Mouse (Mus musculus) brain, embryonic 14.5 days (tissue): ENCODE results near the gene Rab11a. TPM values are rescaled to one million over a fixed set of nuclear protein-coding genes. Genes with fewer than 3 reads are reported as not detected.

Experiments
- DNase-seq: peaks from one replicate; pipeline ENCODE4 v3.0.0-alpha.2; 2011; ENCODE audit warnings: low read depth
- CTCF ChIP-seq: fragments of 200-500 bp; IDR thresholded peaks from 2 replicates; pipeline ENCODE4 v1.5.1; 2012; ENCODE audit warnings: inconsistent platforms, mild to moderate bottlenecking, moderate library complexity, borderline replicate concordance; ENCODE audit not compliant: insufficient read depth, insufficient read length; ENCODE audit errors: extremely low read depth
- POLR2A ChIP-seq: fragments of 200-500 bp; IDR thresholded peaks from 2 replicates; pipeline ENCODE4 v1.6.1; 2012; ENCODE audit warnings: mild to moderate bottlenecking, inconsistent platforms, borderline replicate concordance; ENCODE audit not compliant: poor library complexity, insufficient read depth, insufficient read length, severe bottlenecking; ENCODE audit errors: extremely low read depth
- polyA plus RNA-seq: library from polyadenylated mRNA; depleted of rRNA; stranded (reverse); fragments of >200 nt; gene quantifications from 2 replicates; pipeline ENCODE4 v1.2.3, GENCODE M21; 2012

Rab11a gene
- polyA plus RNA-seq, 1 experiment: 306 TPM

DNA sequence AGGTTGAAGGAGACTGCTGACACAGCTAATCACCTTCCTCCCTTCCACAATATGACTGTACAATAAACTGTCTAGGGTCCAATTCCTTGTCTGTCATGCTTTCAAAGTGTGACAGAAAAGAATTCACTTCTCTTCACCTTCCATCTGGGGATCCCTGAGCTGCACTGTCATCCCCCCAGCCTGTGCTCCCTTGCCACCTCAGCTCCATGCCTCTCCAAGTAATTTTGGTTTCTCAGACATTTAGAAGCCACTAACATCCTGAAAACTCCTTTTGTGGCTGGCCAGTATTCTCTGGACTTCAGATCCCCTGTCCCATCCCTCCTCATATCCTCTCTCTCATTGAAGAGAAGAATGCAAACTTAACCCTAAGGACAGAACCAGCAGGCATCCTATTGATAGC lies 35.2 kb downstream of the Rab11a start:
- no peak for DNase-seq
- no peak for TF ChIP-seq CTCF

DNA sequence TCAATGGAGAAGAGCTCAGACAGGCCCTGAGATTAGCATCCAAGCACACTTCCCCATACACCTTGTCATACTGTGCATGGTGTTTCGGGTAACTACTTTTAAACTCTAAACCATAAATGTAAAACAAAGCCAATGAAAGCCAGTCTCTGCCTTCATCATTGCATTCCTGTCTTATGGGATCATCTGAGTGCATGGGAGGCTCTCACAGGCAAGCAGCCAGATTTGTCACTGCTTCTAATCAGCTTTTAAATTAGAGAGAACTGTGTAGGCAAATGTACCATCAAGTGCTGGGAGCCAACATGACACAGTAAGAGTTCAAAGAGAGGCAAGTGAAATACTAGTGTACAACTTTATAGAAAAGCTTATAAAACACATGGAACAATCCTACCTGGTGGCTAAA lies 35.9 kb downstream of the Rab11a start:
- TF ChIP-seq POLR2A: no peak
- TF ChIP-seq CTCF: no peak
- peak; percentile 27 for DNase-seq

DNA sequence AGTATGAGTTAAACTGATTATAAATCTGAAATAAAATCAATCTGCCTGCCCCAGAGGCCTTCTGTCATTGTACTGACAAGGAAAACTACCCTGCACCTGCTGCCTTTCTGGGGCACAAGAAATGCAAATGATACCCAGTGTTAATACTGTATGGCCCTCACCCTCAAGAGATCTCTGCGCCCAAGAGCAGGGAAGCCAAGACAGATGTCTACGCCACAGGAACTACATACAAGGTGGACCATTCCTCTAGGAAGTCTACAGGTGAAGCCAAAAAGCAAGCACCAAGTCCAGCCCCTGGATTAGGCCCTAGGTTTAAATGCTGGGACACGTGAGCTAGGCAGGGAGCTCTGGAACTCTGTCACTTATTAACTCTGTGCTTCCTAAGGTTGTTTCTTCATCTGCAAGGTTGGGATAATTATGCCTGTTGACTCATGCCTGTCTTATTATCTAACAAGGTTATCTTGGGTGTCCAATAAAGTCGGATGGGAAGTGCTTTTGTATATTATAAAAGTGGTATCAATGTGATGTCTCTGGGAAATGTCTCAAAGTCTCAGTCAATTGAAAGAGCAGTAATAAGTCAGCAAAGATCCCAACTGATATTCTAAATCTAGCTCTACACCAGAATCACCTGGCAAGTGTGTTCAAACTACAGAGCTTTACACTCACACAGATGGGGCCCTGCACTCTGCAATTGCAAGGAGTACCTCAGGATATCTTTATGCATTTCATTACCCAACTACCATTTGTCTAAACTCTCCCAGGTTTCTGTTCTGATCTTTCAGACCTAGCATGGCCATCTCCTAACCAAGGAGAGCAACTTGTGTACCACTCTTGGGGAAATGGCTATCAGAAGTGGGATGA lies 36.9 kb downstream of the Rab11a start:
- no peak for TF ChIP-seq CTCF
- TF ChIP-seq POLR2A: no peak
- DNase-seq: no peak

DNA sequence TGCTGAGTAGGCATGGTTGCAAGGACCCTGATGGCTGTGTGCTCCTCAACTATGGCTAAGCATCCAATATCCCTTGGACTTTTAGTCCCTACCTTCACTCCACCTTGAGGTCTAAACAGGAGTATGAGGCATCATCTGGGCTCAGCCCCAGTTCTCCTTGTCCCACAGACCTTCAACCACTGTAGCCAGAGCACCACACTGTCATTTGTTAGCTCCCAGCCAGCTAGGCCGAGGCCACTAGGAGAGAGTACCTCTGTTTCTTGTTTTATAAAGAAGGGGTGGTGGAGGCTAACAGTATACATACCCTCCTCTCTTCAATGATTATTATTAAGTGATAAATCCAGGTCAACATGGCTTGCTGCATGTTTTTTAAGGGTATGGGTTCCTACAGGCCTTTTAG lies 39.0 kb downstream of the Rab11a start:
- DNase-seq: no peak
- no peak for TF ChIP-seq CTCF
- no peak for TF ChIP-seq POLR2A

DNA sequence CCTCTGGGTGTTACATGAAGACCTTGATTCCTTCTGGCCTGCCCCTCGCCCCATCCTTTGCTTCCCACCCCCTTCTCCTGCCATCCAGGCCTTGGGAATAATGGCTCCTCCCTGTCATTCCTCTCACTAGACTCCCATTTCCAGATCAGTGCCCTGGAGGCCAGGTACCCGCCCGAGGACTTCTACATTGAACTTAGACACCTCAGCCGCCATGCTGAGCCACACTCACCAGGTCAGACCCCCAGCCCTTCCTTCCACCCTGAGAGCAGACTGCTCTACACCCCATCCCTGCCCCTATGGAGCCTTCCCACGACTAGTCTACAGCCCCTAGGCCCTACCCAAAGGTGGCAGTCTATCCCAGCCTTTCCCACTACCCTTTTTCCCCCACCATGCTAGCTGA lies 39.9 kb downstream of the Rab11a start:
- DNase-seq: no peak
- TF ChIP-seq CTCF: no peak
- no peak for TF ChIP-seq POLR2A

DNA sequence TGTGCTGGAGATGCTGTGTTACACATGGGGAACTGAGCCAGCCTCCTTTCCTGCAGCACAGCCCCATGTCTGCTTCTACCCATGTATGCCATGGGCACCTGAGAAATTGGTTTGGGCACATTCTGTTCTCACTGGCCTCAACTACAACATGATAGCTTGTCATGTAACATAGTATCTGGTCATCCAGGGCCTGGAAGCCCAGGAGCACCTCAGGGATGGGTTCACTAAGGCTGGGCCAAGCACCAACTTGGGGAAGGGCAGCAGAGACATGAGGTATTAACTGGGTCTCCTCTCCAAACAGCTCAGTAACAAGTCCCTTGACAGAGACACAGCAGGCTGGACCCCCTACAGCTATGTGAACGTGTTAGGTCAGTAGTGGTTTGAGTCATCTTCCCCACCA lies 40.6 kb downstream of the Rab11a start:
- no peak for DNase-seq
- TF ChIP-seq CTCF (no peak), POLR2A (no peak)

DNA sequence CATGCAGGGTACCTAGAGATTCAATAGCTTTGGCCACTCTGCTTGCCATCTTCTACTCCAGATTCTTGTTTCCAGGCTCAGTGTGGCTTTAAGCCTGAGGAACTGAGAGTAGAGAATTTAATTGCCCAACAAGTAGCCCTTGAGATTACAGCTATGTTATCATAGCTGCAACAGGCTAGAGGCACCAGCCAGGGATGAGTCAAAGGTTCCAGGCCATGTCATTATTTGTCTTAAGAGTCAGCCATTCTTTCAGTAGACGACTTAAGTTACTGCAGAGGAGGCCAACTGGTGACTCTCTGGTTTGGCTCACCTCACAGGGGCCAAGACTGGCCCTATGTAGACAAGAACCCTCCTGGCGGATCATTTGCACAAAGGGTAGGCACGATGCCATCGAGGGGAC lies 41.2 kb downstream of the Rab11a start:
- TF ChIP-seq CTCF (no peak), POLR2A (no peak)
- DNase-seq: no peak

DNA sequence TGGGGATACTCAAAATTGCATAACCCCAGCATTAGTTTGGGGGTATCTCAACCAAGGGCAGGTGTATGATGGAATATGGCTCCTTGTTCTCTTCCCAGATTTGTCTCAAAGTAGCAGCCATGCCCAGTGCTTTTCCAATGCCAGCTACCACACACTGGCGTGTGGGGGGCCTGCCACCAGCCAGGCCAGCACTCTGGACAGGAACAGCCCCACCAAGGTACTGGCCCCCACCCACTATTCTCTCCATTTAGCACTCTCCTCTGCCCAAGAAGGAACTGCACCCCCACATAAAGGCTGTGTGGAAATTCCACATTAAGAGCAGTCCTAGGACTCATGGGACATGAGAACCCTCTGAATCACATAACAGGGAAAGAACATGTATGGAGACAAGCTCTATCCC lies 42.3 kb downstream of the Rab11a start:
- no peak for DNase-seq
- no peak for TF ChIP-seq POLR2A
- no peak for TF ChIP-seq CTCF

DNA sequence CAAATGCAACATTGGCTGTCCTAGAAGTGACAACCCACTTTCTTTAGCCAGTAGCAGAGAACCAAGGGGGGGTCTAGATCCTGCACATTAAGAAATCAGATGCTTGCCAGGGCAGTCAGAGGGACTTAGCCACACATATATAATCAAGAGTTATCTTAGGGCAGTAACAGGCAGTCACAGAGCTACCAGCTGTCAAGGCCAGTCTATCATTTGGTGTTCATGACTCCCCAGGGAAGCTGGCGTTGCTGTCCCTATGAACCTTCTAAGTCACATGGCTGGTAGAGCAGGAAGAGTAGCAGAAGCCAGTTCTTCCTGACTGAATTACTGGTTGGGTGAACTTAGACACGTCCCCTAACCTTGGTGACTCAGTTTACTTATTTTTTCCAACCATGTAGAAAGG lies 44.5 kb downstream of the Rab11a start:
- TF ChIP-seq POLR2A: no peak
- no peak for TF ChIP-seq CTCF
- no peak for DNase-seq

DNA sequence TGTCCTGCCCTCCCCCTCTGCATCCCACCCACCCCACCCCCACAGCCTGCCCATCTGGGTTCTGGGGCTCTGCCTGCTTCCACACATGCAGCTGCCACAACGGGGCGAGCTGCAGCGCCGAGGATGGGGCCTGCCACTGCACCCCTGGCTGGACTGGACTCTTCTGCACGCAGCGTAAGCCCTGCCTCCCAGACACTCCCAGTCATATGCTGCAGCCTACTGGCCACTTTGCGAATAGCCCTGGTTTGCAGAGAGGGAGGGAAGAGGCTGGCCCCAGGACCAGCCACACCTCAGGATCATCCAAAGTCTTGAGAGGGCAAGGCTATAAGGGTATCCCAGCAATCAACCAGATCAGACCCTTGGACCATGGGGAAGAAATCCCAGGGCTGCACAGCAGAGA lies 46.4 kb downstream of the Rab11a start:
- TF ChIP-seq POLR2A (no peak), CTCF (peak; percentile 93)
- peak; percentile 76 for DNase-seq

DNA sequence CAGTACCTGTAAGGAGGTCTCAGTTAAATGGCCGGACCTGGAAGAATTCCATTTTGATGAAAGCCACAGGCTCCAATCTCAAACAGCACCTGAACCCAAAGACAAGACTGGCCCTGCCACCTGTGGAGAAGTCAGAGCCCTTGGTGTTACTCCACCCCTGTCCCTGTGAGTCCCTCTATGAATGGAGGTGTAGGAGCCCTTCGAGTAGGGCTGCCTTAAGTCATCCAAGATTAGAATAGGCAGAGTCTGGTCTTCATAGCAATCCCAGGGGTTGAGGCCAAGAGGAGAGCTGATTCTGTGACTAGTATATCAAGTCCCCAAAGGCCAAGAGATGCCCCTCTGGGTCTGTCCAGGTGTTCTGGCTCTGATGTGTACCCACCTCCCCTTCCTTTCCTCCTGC lies 46.8 kb downstream of the Rab11a start:
- TF ChIP-seq CTCF (no peak), POLR2A (no peak)
- no peak for DNase-seq

DNA sequence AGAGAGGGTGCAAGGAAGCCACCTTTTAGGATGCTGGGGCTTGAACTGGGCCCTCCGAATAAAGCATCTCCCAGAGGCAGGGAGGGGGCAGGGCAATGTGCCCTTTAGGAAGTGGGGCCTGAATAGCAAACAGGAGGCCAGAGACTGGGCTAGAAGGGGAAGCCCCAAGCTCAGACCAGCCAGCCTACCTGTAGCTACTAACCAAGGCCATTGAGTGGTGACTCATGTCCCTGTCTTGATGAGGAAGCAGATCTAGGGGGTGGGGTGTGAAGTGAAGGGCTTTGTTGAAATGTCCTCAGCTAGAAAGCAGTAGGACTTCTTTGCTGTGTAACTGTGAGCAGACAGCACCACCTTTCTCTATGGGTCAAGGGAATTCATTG lies 49.6 kb downstream of the Rab11a start:
- no peak for DNase-seq
- TF ChIP-seq CTCF (no peak), POLR2A (no peak)
